Mouse (Mus musculus): ENCODE data around the gene Brd1. TPM values are rescaled to one million over a fixed set of nuclear protein-coding genes. Genes with fewer than 3 reads are reported as not detected.

The Brd1 gene
- polyA plus RNA-seq, 2 experiments, result 5.5 to 6.1 TPM

GRCm38 (mm10) chr15:88694033-88694432, 40.0 kb downstream of the Brd1 start:
- no peaks in the 10 kb centered on the region for H3K4me1 ChIP-seq (replicated peaks; ENCODE audit: control insufficient read depth in 2 of 2, insufficient read depth in 2 of 2, low read length in 1 of 2)
- ATAC-seq (ENCODE audit: insufficient read depth) (no peak), DNase-seq (ENCODE audit: low read depth in 3 of 3, low spot score in 3 of 3) (no peak)
- TF ChIP-seq CTCF (IDR thresholded peaks at IDR 0.05; ENCODE audit: low read depth) (no peak), EP300 (IDR thresholded peaks at IDR 0.05; ENCODE audit: low read depth) (no peak)
- WGBS (ENCODE audit: insufficient replicate concordance), result 81% methylated on average over 5 of the region's 5 CpGs
- H3K4me2 ChIP-seq (ENCODE audit: low read depth), result no peak overlapping the region
- no peaks in the 10 kb centered on the region for H3K9me3 ChIP-seq (ENCODE audit: control insufficient read depth, low read length)
- H3K27me3 ChIP-seq (ENCODE audit: control insufficient read depth, insufficient read depth, low read length), result no peaks in the 10 kb centered on the region
- H3K36me3 ChIP-seq (replicated peaks; ENCODE audit: control insufficient read depth, insufficient read depth, low read depth), result peaks cover 64% of the 10 kb centered on the region
- no peak overlapping the region for H3K9ac ChIP-seq (replicated peaks)
- H3K4me3 ChIP-seq (ENCODE audit: insufficient read depth in 1 of 2, low read depth in 2 of 2, low read length in 2 of 2), result no peak overlapping the region
- no peak overlapping the region for H3K27ac ChIP-seq

- Histone ChIP-seq H3K27me3 (ENCODE audit: control insufficient read depth, insufficient read depth, low read length) (no peaks in the 10 kb centered on the region), H3K27ac (no peak overlapping the region), H3K9ac (replicated peaks) (no peak overlapping the region), H3K4me2 (ENCODE audit: low read depth) (no peak overlapping the region), H3K36me3 (replicated peaks; ENCODE audit: control insufficient read depth, insufficient read depth, low read depth) (peaks cover 68% of the 10 kb centered on the region), H3K4me3 (ENCODE audit: insufficient read depth in 1 of 2, low read depth in 2 of 2, low read length in 2 of 2) (no peak overlapping the region), H3K9me3 (ENCODE audit: control insufficient read depth, low read length) (no peaks in the 10 kb centered on the region), H3K4me1 (replicated peaks; ENCODE audit: control insufficient read depth in 2 of 2, insufficient read depth in 2 of 2, low read length in 1 of 2) (no peaks in the 10 kb centered on the region)
- ATAC-seq (ENCODE audit: insufficient read depth), result no peak
- TF ChIP-seq EP300 (IDR thresholded peaks at IDR 0.05; ENCODE audit: low read depth), result no peak
- TF ChIP-seq CTCF (IDR thresholded peaks at IDR 0.05; ENCODE audit: low read depth), result no peak
- 87% methylated on average over 9 of the region's 9 CpGs for WGBS (ENCODE audit: insufficient replicate concordance)
- DNase-seq (ENCODE audit: low read depth in 3 of 3, low spot score in 3 of 3), result no peak
These were observed 41.3 kb downstream of the Brd1 start for GRCm38 (mm10) chr15:88692720-88693119.

DNA sequence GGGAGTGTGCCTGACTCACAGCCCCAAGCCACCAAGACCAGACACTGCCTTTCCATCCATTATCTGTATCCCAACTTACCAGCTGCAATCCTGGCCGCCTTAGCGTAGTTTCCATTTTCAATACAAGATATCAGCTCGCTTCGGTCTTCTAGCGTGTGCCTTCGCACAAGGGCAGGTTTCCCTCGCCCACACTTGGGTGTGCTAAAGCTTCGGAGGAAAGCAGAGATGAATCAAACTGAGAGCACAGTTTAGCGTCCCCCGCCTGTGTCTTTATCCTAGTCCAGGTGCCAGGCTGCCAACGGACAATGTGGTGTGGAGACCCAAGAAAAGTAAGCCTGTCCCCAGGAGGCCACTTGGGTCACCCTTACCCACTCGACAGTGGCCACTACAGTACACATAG, 42.9 kb downstream of the Brd1 start:
- Histone ChIP-seq H3K9me3 (ENCODE audit: control insufficient read depth, low read length) (no peaks in the 10 kb centered on the region), H3K4me1 (replicated peaks; ENCODE audit: control insufficient read depth in 2 of 2, insufficient read depth in 2 of 2, low read length in 1 of 2) (no peaks in the 10 kb centered on the region), H3K4me2 (ENCODE audit: low read depth) (no peak overlapping the region), H3K27me3 (ENCODE audit: control insufficient read depth, insufficient read depth, low read length) (no peaks in the 10 kb centered on the region), H3K4me3 (ENCODE audit: insufficient read depth in 1 of 2, low read depth in 2 of 2, low read length in 2 of 2) (no peak overlapping the region), H3K9ac (replicated peaks) (no peak overlapping the region), H3K27ac (no peak overlapping the region), H3K36me3 (replicated peaks; ENCODE audit: control insufficient read depth, insufficient read depth, low read depth) (peaks cover 63% of the 10 kb centered on the region)
- 88% methylated on average over 12 of the region's 12 CpGs for WGBS (ENCODE audit: insufficient replicate concordance)
- ATAC-seq (ENCODE audit: insufficient read depth), result no peak
- DNase-seq (ENCODE audit: low read depth in 3 of 3, low spot score in 3 of 3), result no peak
- no peak for TF ChIP-seq CTCF (IDR thresholded peaks at IDR 0.05; ENCODE audit: low read depth)
- no peak for TF ChIP-seq EP300 (IDR thresholded peaks at IDR 0.05; ENCODE audit: low read depth)

- WGBS (ENCODE audit: insufficient replicate concordance), result 88% methylated on average over 10 of the region's 10 CpGs
- no peak overlapping the region for H3K4me3 ChIP-seq (ENCODE audit: insufficient read depth in 1 of 2, low read depth in 2 of 2, low read length in 2 of 2)
- H3K27ac ChIP-seq, result no peak overlapping the region
- H3K36me3 ChIP-seq (replicated peaks; ENCODE audit: control insufficient read depth, insufficient read depth, low read depth), result peaks cover 45% of the 10 kb centered on the region
- H3K4me1 ChIP-seq (replicated peaks; ENCODE audit: control insufficient read depth in 2 of 2, insufficient read depth in 2 of 2, low read length in 1 of 2), result no peaks in the 10 kb centered on the region
- DNase-seq (ENCODE audit: low read depth in 3 of 3, low spot score in 3 of 3) (no peak), ATAC-seq (ENCODE audit: insufficient read depth) (no peak)
- no peaks in the 10 kb centered on the region for H3K27me3 ChIP-seq (ENCODE audit: control insufficient read depth, insufficient read depth, low read length)
- no peaks in the 10 kb centered on the region for H3K9me3 ChIP-seq (ENCODE audit: control insufficient read depth, low read length)
- no peak overlapping the region for H3K9ac ChIP-seq (replicated peaks)
- H3K4me2 ChIP-seq (ENCODE audit: low read depth), result no peak overlapping the region
- TF ChIP-seq EP300 (IDR thresholded peaks at IDR 0.05; ENCODE audit: low read depth), result no peak
- no peak for TF ChIP-seq CTCF (IDR thresholded peaks at IDR 0.05; ENCODE audit: low read depth)
These were observed 45.9 kb downstream of the Brd1 start for GRCm38 (mm10) chr15:88688120-88688519.

GRCm38 (mm10) chr15:88686725-88687124, 47.3 kb downstream of the Brd1 start:
- H3K27me3 ChIP-seq (ENCODE audit: control insufficient read depth, insufficient read depth, low read length), result no peaks in the 10 kb centered on the region
- H3K27ac ChIP-seq, result no peak overlapping the region
- DNase-seq (ENCODE audit: low read depth in 3 of 3, low spot score in 3 of 3) (no peak), ATAC-seq (ENCODE audit: insufficient read depth) (no peak)
- 79% methylated on average over 5 of the region's 5 CpGs for WGBS (ENCODE audit: insufficient replicate concordance)
- no peak overlapping the region for H3K4me3 ChIP-seq (ENCODE audit: insufficient read depth in 1 of 2, low read depth in 2 of 2, low read length in 2 of 2)
- no peak overlapping the region for H3K9ac ChIP-seq (replicated peaks)
- no peaks in the 10 kb centered on the region for H3K4me1 ChIP-seq (replicated peaks; ENCODE audit: control insufficient read depth in 2 of 2, insufficient read depth in 2 of 2, low read length in 1 of 2)
- H3K9me3 ChIP-seq (ENCODE audit: control insufficient read depth, low read length), result no peaks in the 10 kb centered on the region
- H3K4me2 ChIP-seq (ENCODE audit: low read depth), result no peak overlapping the region
- no peak for TF ChIP-seq CTCF (IDR thresholded peaks at IDR 0.05; ENCODE audit: low read depth)
- TF ChIP-seq EP300 (IDR thresholded peaks at IDR 0.05; ENCODE audit: low read depth), result no peak
- peaks cover 45% of the 10 kb centered on the region for H3K36me3 ChIP-seq (replicated peaks; ENCODE audit: control insufficient read depth, insufficient read depth, low read depth)
